Mouse (Mus musculus) thymus, adult 2 months (tissue): ENCODE results near the gene 1810062G17Rik. TPM values are rescaled to one million over a fixed set of nuclear protein-coding genes. Genes with fewer than 3 reads are reported as not detected.

Source experiments
- DNase-seq: peaks from one replicate; pipeline ENCODE4 v3.0.0; 2021
- H3K27ac ChIP-seq: fragments of 200-500 bp; 2 replicates; pipeline ENCODE4 v1.5.1; 2012; ENCODE audit warnings: low read length, control low read depth; ENCODE audit not compliant: control insufficient read depth, insufficient read depth
- H3K27me3 ChIP-seq: fragments of 200-500 bp; 2 replicates; pipeline ENCODE4 v1.6.1; 2012; ENCODE audit warnings: mild to moderate bottlenecking, low read length, moderate library complexity, mixed read lengths; ENCODE audit not compliant: control insufficient read depth, insufficient read depth
- H3K36me3 ChIP-seq: fragments of 200-500 bp; 2 replicates; pipeline ENCODE4 v1.6.1; 2012; ENCODE audit warnings: mild to moderate bottlenecking, low read length, moderate library complexity; ENCODE audit not compliant: control insufficient read depth, insufficient read depth
- H3K4me1 ChIP-seq: fragments of 200-500 bp; replicated peaks from 2 replicates; pipeline ENCODE4 v1.6.1; 2012; ENCODE audit warnings: low read length; ENCODE audit not compliant: control insufficient read depth, insufficient read depth
- H3K4me3 ChIP-seq: fragments of 200-500 bp; 2 replicates; pipeline ENCODE4 v1.5.1; 2012; ENCODE audit warnings: mild to moderate bottlenecking, low read length, control low read depth, moderate library complexity; ENCODE audit not compliant: control insufficient read depth, insufficient read depth
- CTCF ChIP-seq: fragments of 200-500 bp; IDR thresholded peaks from 2 replicates; pipeline ENCODE4 v1.5.1; 2012; ENCODE audit warnings: mild to moderate bottlenecking, control low read depth, low read length, moderate library complexity, borderline replicate concordance; ENCODE audit not compliant: control insufficient read depth, poor library complexity, insufficient read depth; ENCODE audit errors: extremely low read depth
- POLR2A ChIP-seq: fragments of 200-500 bp; IDR thresholded peaks from 2 replicates; pipeline ENCODE4 v1.6.1; 2012; ENCODE audit warnings: mild to moderate bottlenecking, low read length, control low read depth, moderate library complexity; ENCODE audit not compliant: control insufficient read depth, poor library complexity, insufficient read depth; ENCODE audit errors: extremely low read depth
- WGBS: fragments of 180-500 bp; shearing (Covaris S2); methylation state at CpG from one replicate; pipeline ENCODE4 v1.1.7; 2018; 5-methylcytosine and 5-hydroxymethylcytosine counted together
- polyA plus RNA-seq: library from polyadenylated mRNA; depleted of rRNA; stranded (reverse); fragments of >200 nt; gene quantifications from 2 replicates; pipeline ENCODE4 v1.2.3, GENCODE M21; 2012; rRNA removed

The 1810062G17Rik gene
- polyA plus RNA-seq: 1.2 and 1.5 TPM in 2 replicates

GRCm38 (mm10) chr3:36475532-36476087 lies at the start of gene 1810062G17Rik, which contains the start of gene Anxa5:
Gene 1810062G17Rik, plus strand, starts transcription at chr3:36475937.
Gene Anxa5, minus strand, starts transcription at chr3:36475894.
- peak within 1 kb of the TSS; percentile 74 for H3K4me3 ChIP-seq
- H3K27ac ChIP-seq: peak within 1 kb of the TSS; percentile 93
- DNase-seq: peak; percentile 94
- H3K36me3 ChIP-seq: no peaks in the 10 kb centered on the region
- WGBS: under 1% methylated on average over 32 of the region's 32 CpGs
- H3K27me3 ChIP-seq: no peaks in the 10 kb centered on the region
- TF ChIP-seq CTCF (peak; percentile 65; the same call in 1 of the 2 replicates), POLR2A (peak; percentile 78)
- peaks cover 13% of the 10 kb centered on the region for H3K4me1 ChIP-seq

DNA sequence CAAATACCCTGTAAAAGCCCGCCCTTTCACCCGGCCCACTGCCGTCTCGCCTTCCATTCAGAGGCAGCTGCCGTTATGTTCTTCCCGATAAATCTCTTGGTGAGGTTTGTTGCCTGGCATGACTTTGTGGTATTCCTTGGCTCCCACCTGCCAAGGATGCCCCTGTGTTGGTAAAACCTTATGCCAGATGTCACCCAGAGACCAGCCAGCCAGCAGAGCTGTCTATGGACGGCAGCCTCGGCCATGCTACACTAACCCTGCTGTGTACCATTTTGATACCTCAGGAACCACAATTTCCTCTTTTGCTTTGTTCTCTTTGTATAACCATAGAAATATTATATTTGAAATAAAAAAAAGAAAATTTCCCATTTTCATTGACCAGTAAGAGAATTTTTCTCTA lies 48.4 kb upstream of the 1810062G17Rik start:
- no peak for TF ChIP-seq POLR2A
- no peak for TF ChIP-seq CTCF
- Histone ChIP-seq H3K36me3 (no peaks in the 10 kb centered on the region), H3K27ac (no peak overlapping the region), H3K27me3 (no peaks in the 10 kb centered on the region), H3K4me1 (no peaks in the 10 kb centered on the region), H3K4me3 (no peak overlapping the region)
- 73% methylated on average over 8 of the region's 8 CpGs for WGBS
- no peak for DNase-seq

DNA sequence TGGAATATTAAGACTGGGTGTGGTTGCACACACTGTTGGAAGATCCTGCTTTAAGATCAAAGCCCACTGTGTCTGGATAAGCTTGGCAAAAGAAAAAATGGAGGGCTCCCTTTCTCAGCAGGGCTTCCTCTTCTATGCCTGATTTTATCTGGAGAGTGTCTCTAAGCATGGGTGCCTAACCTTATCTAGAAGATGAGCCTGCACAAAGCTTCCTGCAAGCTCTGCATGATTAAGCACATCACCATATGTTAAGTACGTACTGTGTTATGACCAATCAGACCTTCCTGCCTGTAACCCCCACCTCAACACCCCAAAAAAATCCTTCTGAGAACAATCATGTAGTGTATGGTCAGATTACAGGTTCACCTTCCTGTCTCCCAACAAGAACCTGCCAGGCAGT lies 45.4 kb upstream of the 1810062G17Rik start:
- 81% methylated on average over 1 of the region's 1 CpGs for WGBS
- no peak overlapping the region for H3K4me3 ChIP-seq
- no peak for DNase-seq
- H3K27me3 ChIP-seq: no peaks in the 10 kb centered on the region
- TF ChIP-seq POLR2A (no peak), CTCF (no peak)
- no peaks in the 10 kb centered on the region for H3K4me1 ChIP-seq
- no peak overlapping the region for H3K27ac ChIP-seq
- H3K36me3 ChIP-seq: no peaks in the 10 kb centered on the region

- no peaks in the 10 kb centered on the region for H3K36me3 ChIP-seq
- no peak overlapping the region for H3K4me3 ChIP-seq
- DNase-seq: no peak
- no peak overlapping the region for H3K27ac ChIP-seq
- H3K4me1 ChIP-seq: no peaks in the 10 kb centered on the region
- no peak for TF ChIP-seq POLR2A
- TF ChIP-seq CTCF: no peak
- H3K27me3 ChIP-seq: no peaks in the 10 kb centered on the region
- WGBS: 92% methylated on average over 4 of the region's 4 CpGs
Observed at GRCm38 (mm10) chr3:36440280-36440679, 35.5 kb upstream of the 1810062G17Rik start.

DNA sequence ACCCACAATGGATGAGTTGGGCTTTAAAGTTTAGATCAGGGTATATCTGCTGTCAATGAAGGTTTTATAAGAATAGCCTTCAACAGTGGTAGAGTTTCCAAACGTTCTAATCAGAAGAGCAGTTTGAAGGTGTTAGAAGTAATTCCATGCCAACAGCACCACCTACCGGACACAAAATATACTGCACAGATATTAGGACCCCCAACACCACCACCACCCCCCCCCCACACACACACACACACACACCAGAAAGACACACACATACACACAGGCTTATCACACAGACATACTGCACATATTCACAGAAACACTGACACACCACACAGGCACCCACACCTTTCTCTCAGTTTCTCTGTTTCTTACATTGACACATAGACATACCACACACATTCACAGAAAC lies 33.3 kb upstream of the 1810062G17Rik start:
- Histone ChIP-seq H3K4me1 (no peaks in the 10 kb centered on the region), H3K4me3 (no peak overlapping the region), H3K27ac (no peak overlapping the region), H3K27me3 (no peaks in the 10 kb centered on the region), H3K36me3 (no peaks in the 10 kb centered on the region)
- 0% methylated on average over 2 of the region's 2 CpGs for WGBS
- no peak for TF ChIP-seq CTCF
- no peak for TF ChIP-seq POLR2A
- DNase-seq: peak; percentile 40

GRCm38 (mm10) chr3:36446041-36446440 lies 29.7 kb upstream of the 1810062G17Rik start:
- Histone ChIP-seq H3K4me1 (no peaks in the 10 kb centered on the region), H3K27me3 (no peaks in the 10 kb centered on the region), H3K4me3 (no peak overlapping the region), H3K36me3 (peaks cover 11% of the 10 kb centered on the region), H3K27ac (no peak overlapping the region)
- TF ChIP-seq CTCF: no peak
- TF ChIP-seq POLR2A: no peak
- 94% methylated on average over 3 of the region's 3 CpGs for WGBS
- no peak for DNase-seq

- no peak for TF ChIP-seq POLR2A
- TF ChIP-seq CTCF: no peak
- H3K27ac ChIP-seq: no peak overlapping the region
- no peaks in the 10 kb centered on the region for H3K4me1 ChIP-seq
- no peak for DNase-seq
- peaks cover 15% of the 10 kb centered on the region for H3K36me3 ChIP-seq
- no peaks in the 10 kb centered on the region for H3K27me3 ChIP-seq
- 51% methylated on average over 5 of the region's 5 CpGs for WGBS
- H3K4me3 ChIP-seq: no peak overlapping the region
Observed at GRCm38 (mm10) chr3:36446506-36446905, 29.2 kb upstream of the 1810062G17Rik start.
